Mouse (Mus musculus): ENCODE measurements around the gene Cdkn1a.

DNA sequence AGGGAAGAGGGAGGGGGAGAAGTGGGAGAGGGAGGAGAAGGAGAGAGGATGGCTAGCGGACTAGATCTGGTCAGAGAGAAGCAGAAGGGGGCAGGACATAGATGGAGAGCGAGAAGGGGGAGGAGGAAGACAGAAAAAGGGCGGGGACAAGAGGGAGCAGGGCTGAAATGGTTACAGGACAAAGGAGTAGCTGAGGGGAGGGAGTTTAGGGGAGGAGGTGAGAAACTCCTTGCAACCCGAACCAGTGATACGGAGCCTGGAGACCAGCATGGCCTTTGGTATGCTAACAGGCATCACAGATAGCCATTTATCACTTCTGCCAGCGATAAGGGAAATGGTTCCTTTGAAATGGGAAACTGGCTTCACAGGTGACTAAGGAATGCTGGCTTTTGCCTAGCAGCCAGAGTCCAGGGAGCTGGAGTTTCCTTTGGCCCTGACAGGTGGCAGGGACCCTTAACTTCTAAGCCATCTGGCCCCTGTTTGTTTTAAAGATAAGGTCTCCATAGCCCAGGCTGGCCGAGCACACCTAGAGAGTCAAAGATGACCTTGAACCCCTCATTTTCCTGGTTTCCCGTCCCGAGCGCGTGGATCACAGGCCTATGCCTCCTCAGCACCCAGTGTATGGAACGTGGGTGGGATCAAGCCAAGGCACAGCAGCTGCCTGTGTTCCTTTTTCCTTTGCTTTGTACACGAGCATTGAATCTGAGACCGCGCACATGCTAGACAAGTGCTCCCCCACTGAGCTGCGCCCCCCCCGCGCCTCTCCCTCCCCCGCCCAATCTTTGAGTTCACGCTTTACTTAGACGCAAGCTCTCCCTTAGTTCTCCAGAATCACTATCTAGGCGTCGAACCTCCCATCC, 9.8 kb upstream of the Cdkn1a start:
- TF ChIP-seq CTCF (conservative IDR thresholded peaks at IDR 0.05 in 1 of 2, IDR thresholded peaks at IDR 0.05 in 1 of 2; ENCODE audit: low read depth in 2 of 2, low read length in 2 of 2) = no peak
- no peak for TF ChIP-seq ZNF384 (IDR thresholded peaks at IDR 0.05; ENCODE audit: low read depth, low read length)
- no peak for TF ChIP-seq EP300 (IDR thresholded peaks at IDR 0.05; ENCODE audit: low read length)
